Mouse (Mus musculus) gastrocnemius, adult 18-20 months (tissue): ENCODE results near the gene Ctr9. TPM values are rescaled to one million over a fixed set of nuclear protein-coding genes. Genes with fewer than 3 reads are reported as not detected.

Source experiments
- DNase-seq: peaks from one replicate; pipeline ENCODE4 v3.0.0; 2021; ENCODE audit warnings: low spot score
- total RNA-seq, 2 experiments: library from RNA; stranded (reverse); gene quantifications; 2 replicates each; pipeline ENCODE4 v1.2.3; 2021

Gene Ctr9
- total RNA-seq, 2 experiments from 2014 or later, result 16.9 to 18.7 TPM

DNA sequence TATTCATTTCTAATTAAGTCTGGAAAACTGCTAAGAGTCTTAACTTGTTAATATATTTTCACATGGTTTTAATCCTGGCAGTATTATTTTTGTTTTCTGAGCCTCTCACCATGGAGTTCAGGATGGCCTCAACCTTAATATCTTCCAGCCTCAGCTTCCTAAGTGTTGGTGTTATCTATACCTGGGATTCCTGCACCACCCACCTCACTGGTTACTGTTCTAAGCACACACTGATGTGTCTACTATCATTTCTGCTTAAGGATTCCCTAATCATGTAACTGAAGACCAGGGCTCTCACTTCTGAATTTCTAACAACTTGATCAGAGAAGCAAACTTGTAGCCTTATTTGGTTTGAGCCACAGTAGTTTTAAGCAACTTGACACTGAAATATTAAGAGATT is 56.4 kb downstream of the Ctr9 start:
- DNase-seq, result no peak

- DNase-seq, result no peak
Observed at GRCm38 (mm10) chr7:111095169-111095568, 66.4 kb downstream of the Ctr9 start.

DNA sequence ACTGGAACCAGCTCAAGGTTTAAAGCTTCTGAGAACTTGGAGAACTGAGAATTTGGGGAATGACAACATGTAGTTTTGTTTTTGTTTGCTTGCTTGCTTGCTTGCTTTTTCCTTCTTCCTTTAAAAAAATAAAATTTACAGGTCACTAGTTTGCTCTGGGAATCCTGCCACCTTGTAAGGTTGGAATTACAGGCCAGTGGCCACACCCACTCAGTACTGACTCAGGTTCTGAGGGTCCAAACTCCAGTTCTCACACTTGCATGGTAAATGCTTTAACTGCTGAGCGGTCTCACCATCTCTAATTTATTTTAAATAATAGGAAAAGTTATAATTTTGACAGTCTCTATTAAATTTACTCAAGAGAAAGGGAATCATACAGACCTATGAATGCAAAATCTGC is 69.4 kb downstream of the Ctr9 start:
- no peak for DNase-seq

Other genes starting within 250 kb of the Ctr9 start
- 10 to 100 TPM; 19.3 to 23.7 TPM for gene Rnf141, start 184.5 kb upstream of the Ctr9 start, total RNA-seq
- 1 to 10 TPM; 3.9 to 6.5 TPM for gene Lyve1, start 165.7 kb upstream of the Ctr9 start, total RNA-seq
- gene Mrvi1, start 46.5 kb upstream of the Ctr9 start, total RNA-seq, result 1 to 10 TPM; 4.7 to 5.2 TPM
- 100 to 1,000 TPM; 747 to 765 TPM for gene Eif4g2, start 54.1 kb downstream of the Ctr9 start, total RNA-seq